Mouse (Mus musculus): ENCODE data around the gene Gm9049.
"Not testable (repeated sequence)": the region's sequence is repeated elsewhere in the genome, so short reads cannot be mapped to it uniquely, and the experiment has no call there.

Gene Gm9049

DNA sequence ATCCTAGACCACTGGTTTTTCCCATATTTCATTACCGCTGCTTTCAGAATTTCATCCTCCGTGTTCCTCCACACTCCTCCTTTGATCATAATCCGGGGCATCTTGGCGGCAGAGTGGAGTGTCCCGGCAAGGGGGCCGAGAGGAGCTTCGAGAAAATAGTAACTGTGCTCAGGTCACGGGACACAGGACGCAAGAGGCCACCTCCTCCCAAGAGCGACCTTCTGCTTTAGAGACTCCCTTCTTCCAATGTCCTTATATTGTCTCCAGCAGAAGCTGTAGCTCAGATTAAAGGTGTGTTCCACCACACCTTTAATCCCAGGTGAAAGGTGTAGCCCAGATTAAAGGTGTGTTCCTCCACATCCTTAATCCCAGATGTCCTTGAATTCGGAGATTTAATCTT lies at the start of gene Gm9049:
Gene Gm9049 (minus strand): TSS at position 101 of the 400 bp plus-strand sequence.
- not testable (repeated sequence) for DNase-seq

DNA sequence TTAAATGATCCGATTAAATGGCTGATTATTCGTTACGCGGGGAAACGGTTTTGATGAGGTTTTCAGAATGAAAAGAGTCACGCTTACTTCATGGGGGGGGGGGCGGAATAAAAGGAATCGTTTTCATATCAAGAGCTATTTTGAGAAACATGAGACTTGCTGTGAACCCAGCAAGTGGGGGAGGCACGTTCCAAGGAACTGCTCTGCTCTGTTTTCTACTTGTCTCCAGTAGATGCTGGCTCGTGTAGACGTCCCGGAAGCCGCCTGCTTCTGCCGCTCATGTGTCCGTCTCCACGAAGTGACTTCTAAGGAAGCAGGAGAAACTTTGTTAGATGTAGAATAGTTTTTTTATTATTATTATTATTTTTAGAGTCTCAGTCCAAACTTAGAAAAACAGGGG lies 46.0 kb upstream of the Gm9049 start:
- no peak for DNase-seq

DNA sequence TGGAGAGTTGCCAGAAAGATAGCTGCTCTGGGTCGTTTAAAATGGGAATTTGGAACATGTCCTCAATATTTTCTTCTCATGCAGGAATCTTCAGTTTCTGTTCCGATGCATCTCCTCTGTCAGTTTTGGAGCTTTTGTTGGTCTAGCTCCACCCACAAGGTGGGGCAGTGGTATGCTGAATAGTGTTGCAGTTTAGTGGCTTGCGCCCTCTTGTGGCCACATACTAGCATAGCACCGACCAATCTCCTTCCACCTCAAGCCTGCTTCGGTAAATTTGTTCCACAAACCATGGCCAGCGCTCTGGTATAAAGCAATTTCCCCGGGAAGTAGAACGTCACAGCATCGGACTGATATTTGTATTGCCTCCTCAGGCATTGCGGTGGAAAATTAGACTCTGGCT lies 16.5 kb upstream of the Gm9049 start:
- peak; percentile 75 for DNase-seq

DNA sequence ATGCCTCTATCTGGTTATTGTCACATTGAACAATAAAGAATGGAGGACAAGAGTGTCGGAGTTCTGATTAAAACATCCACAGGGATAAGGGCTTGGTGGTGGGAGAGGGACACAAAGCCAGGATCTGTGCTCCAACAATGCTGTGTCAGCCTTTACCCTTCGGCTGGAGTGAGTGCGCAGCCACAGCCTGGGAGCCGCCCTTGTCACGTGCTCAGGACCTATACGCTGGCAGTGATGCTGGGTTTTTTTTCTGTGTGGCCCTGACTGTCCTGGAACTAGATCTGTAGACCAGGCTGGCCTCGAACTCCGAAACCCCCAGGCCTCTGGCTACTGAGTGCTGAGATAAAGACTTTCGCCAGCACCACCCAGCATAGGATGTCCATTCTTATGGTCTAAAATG lies 15.6 kb upstream of the Gm9049 start:
- no peak for DNase-seq

DNA sequence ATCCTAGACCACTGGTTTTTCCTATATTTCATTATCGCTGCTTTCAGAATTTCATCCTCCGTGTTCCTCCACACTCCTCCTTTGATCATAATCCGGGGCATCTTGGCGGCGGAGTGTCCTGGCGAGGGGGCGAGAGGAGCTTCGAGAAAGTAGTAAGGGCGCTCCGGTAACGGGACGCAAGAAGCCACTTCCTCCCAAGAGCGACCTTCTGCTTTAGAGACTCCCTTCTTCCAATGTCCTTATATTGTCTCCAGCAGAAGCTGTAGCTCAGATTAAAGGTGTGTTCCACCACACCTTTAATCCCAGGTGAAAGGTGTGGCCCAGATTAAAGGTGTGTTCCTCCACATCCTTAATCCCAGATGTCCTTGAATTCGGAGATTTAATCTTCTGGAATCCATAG lies 5.3 kb downstream of the Gm9049 start, which contains the start of gene Gm9048:
Gene Gm9048 (minus strand): TSS at position 101 of the 400 bp plus-strand sequence.
- not testable (repeated sequence) for DNase-seq

DNA sequence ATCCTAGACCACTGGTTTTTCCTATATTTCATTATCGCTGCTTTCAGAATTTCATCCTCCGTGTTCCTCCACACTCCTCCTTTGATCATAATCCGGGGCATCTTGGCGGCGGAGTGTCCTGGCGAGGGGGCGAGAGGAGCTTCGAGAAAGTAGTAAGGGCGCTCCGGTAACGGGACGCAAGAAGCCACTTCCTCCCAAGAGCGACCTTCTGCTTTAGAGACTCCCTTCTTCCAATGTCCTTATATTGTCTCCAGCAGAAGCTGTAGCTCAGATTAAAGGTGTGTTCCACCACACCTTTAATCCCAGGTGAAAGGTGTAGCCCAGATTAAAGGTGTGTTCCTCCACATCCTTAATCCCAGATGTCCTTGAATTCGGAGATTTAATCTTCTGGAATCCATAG lies 10.8 kb downstream of the Gm9049 start, which contains the start of gene Gm9046:
Gene Gm9046 (minus strand): TSS at position 101 of the 400 bp plus-strand sequence.
- DNase-seq = not testable (repeated sequence)

DNA sequence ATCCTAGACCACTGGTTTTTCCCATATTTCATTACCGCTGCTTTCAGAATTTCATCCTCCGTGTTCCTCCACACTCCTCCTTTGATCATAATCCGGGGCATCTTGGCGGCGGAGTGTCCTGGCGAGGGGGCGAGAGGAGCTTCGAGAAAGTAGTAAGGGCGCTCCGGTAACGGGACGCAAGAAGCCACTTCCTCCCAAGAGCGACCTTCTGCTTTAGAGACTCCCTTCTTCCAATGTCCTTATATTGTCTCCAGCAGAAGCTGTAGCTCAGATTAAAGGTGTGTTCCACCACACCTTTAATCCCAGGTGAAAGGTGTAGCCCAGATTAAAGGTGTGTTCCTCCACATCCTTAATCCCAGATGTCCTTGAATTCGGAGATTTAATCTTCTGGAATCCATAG lies 16.2 kb downstream of the Gm9049 start, which contains the start of gene Gm9045:
Gene Gm9045 (minus strand): TSS at position 101 of the 400 bp plus-strand sequence.
- DNase-seq = not testable (repeated sequence)

DNA sequence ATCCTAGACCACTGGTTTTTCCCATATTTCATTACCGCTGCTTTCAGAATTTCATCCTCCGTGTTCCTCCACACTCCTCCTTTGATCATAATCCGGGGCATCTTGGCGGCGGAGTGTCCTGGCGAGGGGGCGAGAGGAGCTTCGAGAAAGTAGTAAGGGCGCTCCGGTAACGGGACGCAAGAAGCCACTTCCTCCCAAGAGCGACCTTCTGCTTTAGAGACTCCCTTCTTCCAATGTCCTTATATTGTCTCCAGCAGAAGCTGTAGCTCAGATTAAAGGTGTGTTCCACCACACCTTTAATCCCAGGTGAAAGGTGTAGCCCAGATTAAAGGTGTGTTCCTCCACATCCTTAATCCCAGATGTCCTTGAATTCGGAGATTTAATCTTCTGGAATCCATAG lies 21.6 kb downstream of the Gm9049 start, which contains the start of gene Gm9044:
Gene Gm9044 (minus strand): TSS at position 101 of the 400 bp plus-strand sequence.
- not testable (repeated sequence) for DNase-seq

DNA sequence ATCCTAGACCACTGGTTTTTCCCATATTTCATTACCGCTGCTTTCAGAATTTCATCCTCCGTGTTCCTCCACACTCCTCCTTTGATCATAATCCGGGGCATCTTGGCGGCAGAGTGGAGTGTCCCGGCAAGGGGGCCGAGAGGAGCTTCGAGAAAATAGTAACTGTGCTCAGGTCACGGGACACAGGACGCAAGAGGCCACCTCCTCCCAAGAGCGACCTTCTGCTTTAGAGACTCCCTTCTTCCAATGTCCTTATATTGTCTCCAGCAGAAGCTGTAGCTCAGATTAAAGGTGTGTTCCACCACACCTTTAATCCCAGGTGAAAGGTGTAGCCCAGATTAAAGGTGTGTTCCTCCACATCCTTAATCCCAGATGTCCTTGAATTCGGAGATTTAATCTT lies 27.0 kb downstream of the Gm9049 start, which contains the start of gene Gm9040:
Gene Gm9040 (minus strand): TSS at position 101 of the 400 bp plus-strand sequence.
- DNase-seq = not testable (repeated sequence)

DNA sequence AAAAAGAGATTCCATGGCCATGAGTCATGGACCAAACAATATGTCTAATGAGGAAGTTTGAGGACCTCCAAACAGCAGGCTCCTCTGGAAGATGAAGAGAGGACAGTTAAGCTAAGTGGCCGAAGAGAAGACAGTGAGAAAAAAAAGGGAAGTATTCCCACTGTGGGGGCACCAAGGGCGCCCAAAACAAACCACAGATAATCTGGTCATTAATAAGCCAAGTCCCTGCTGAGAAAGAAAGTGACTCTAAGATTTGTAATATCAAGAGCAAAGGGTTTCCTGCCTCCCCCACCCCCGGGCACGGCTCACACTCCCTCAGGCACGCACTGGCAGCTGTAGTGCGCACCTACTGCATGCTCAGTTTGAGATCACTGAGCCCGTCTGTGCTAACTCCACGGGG lies 34.9 kb downstream of the Gm9049 start:
- DNase-seq = no peak

DNA sequence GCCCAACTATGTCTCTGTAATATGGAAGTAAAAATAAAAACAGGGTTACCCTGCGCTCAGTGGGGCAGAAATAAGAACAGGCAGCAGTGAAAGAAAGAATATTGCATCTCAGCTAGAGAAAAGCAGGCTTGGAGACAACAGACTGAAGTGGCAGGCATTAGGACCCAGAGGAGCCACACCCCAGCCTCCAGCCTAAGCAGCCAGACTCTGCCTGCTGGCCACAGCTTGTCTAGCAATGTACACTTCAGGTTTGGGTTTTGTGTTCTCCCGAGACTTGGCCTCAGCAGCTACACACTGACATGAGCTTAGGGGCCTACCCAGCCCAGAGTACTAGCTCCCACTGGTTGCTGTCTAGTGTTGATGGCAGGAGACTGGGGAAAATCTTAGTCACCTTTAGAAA lies 51.8 kb downstream of the Gm9049 start:
- not testable (repeated sequence) for DNase-seq
